Mouse (Mus musculus): ENCODE results near the gene Med25. TPM values are rescaled to one million over a fixed set of nuclear protein-coding genes. Genes with fewer than 3 reads are reported as not detected.
A peak's percentile ranks its signal among the peaks of the same experiment; 100 is the strongest.

The Med25 gene
- polyA plus RNA-seq, 1 experiment from 2014 or later: 164 TPM

- Histone ChIP-seq H3K27ac (replicated peaks) (peak overlapping the region; percentile 45), H3K36me3 (peaks cover 44% of the 10 kb centered on the region), H3K9me3 (no peaks in the 10 kb centered on the region), H3K9ac (replicated peaks) (peak overlapping the region; percentile 14; the same call in 1 of the 2 replicates), H3K4me3 (no peak overlapping the region), H3K4me1 (peaks cover 50% of the 10 kb centered on the region), H3K4me2 (replicated peaks) (0 out of 2 replicates have a peak overlapping the region, but pooled peaks have one; percentile 7), H3K27me3 (no peaks in the 10 kb centered on the region)
- 0 out of 2 replicates have a peak, but pooled peaks have one; percentile 5 for ATAC-seq (replicated peaks)
- 46% methylated on average over 22 of the region's 22 CpGs for WGBS
Measured at GRCm38 (mm10) chr7:44860576-44861428, 31.7 kb downstream of the Med25 start.

DNA sequence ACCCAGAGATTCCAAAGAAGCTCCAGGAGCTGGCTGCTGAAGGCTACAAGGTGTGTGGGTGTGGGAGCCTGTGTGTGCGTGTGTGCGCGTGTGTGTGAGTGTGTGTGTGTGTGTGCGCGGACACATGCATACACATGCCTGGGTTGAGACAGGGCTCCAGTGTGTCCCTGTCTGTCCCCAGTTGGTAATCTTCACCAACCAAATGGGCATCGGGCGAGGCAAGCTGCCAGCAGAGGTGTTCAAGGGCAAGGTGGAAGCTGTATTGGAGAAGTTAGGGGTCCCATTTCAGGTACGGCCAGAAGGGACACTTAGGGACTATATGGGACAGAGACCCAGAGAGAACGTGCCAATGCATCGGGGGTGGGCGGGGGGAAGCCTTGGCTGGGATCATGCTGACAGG lies 32.6 kb downstream of the Med25 start:
- Histone ChIP-seq H3K4me3 (no peak overlapping the region), H3K9ac (replicated peaks) (no peak overlapping the region), H3K27ac (replicated peaks) (no peak overlapping the region), H3K4me1 (peaks cover 48% of the 10 kb centered on the region), H3K9me3 (no peaks in the 10 kb centered on the region), H3K36me3 (peaks cover 36% of the 10 kb centered on the region), H3K4me2 (replicated peaks) (no peak overlapping the region), H3K27me3 (no peaks in the 10 kb centered on the region)
- WGBS: 95% methylated on average over 11 of the region's 11 CpGs
- ATAC-seq (replicated peaks): no peak

GRCm38 (mm10) chr7:44857905-44858304 lies 34.6 kb downstream of the Med25 start:
- WGBS: 31% methylated on average over 8 of the region's 8 CpGs
- Histone ChIP-seq H3K4me3 (peak overlapping the region; percentile 76), H3K9me3 (no peaks in the 10 kb centered on the region), H3K4me1 (peaks cover 63% of the 10 kb centered on the region), H3K27ac (replicated peaks) (peak overlapping the region; percentile 93), H3K4me2 (replicated peaks) (peak overlapping the region; percentile 94), H3K9ac (replicated peaks) (peak overlapping the region; percentile 91; the same call in 1 of the 2 replicates), H3K27me3 (no peaks in the 10 kb centered on the region), H3K36me3 (peaks cover 16% of the 10 kb centered on the region)
- ATAC-seq (replicated peaks): no peak

GRCm38 (mm10) chr7:44857042-44857552 lies 35.4 kb downstream of the Med25 start, which contains the start of gene Pnkp:
Gene Pnkp, plus strand, starts transcription at chr7:44857139.
- peak within 1 kb of the TSS; percentile 93 for H3K27ac ChIP-seq (replicated peaks)
- WGBS: under 1% methylated on average over 32 of the region's 32 CpGs
- peaks cover 63% of the 10 kb centered on the region for H3K4me1 ChIP-seq
- no peaks in the 10 kb centered on the region for H3K9me3 ChIP-seq
- H3K4me2 ChIP-seq (replicated peaks): peak within 1 kb of the TSS; percentile 94
- no peaks in the 10 kb centered on the region for H3K27me3 ChIP-seq
- ATAC-seq (replicated peaks): peak; percentile 56
- peak within 1 kb of the TSS; percentile 76 for H3K4me3 ChIP-seq
- peak within 1 kb of the TSS; percentile 91 for H3K9ac ChIP-seq (replicated peaks)
- peaks cover 8% of the 10 kb centered on the region for H3K36me3 ChIP-seq

- H3K9me3 ChIP-seq: no peaks in the 10 kb centered on the region
- H3K27ac ChIP-seq (replicated peaks): peak overlapping the region; percentile 93
- 69% methylated on average over 9 of the region's 9 CpGs for WGBS
- H3K36me3 ChIP-seq: peaks cover under 1% of the 10 kb centered on the region; the same call in 1 of the 2 replicates
- peak overlapping the region; percentile 94 for H3K4me2 ChIP-seq (replicated peaks)
- 0 out of 2 replicates have a peak, but pooled peaks have one; percentile 0 for ATAC-seq (replicated peaks)
- peak overlapping the region; percentile 76 for H3K4me3 ChIP-seq
- peak overlapping the region; percentile 91; the same call in 1 of the 2 replicates for H3K9ac ChIP-seq (replicated peaks)
- H3K27me3 ChIP-seq: no peaks in the 10 kb centered on the region
- peaks cover 62% of the 10 kb centered on the region for H3K4me1 ChIP-seq
Measured at GRCm38 (mm10) chr7:44856265-44856916, 36.1 kb downstream of the Med25 start.

DNA sequence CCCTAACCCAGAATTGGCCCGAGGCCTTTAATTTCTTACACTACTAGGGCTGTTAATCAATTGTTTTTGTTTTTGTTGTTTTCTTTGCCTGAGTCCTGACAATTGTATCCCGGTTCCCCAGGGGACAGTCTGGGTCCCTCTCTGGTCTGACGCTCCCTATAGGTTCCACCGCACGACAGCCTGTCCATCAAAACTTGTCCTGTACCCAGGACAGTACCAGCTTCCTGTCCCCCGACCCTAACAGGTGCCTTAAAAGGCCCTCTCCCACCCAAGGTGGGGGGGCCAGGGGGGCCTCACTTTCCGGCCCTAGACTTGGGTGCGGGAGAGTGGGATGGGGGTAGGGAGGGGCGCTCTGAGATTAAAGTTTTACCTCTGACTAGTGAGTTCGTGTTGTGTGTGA lies 37.5 kb downstream of the Med25 start:
- no peaks in the 10 kb centered on the region for H3K27me3 ChIP-seq
- peak overlapping the region; percentile 77 for H3K4me2 ChIP-seq (replicated peaks)
- peaks cover 63% of the 10 kb centered on the region for H3K4me1 ChIP-seq
- ATAC-seq (replicated peaks): no peak
- 24% methylated on average over 10 of the region's 10 CpGs for WGBS
- H3K4me3 ChIP-seq: peak overlapping the region; percentile 48
- H3K9ac ChIP-seq (replicated peaks): peak overlapping the region; percentile 60
- no peaks in the 10 kb centered on the region for H3K9me3 ChIP-seq
- no peaks in the 10 kb centered on the region; the same call in 1 of the 2 replicates for H3K36me3 ChIP-seq
- H3K27ac ChIP-seq (replicated peaks): peak overlapping the region; percentile 86

GRCm38 (mm10) chr7:44854356-44855031 lies 38.0 kb downstream of the Med25 start:
- Histone ChIP-seq H3K9me3 (no peaks in the 10 kb centered on the region), H3K4me1 (peaks cover 63% of the 10 kb centered on the region), H3K9ac (replicated peaks) (peak overlapping the region; percentile 60), H3K36me3 (no peaks in the 10 kb centered on the region; the same call in 1 of the 2 replicates), H3K4me2 (replicated peaks) (peak overlapping the region; percentile 77), H3K4me3 (peak overlapping the region; percentile 48), H3K27ac (replicated peaks) (peak overlapping the region; percentile 86), H3K27me3 (no peaks in the 10 kb centered on the region)
- no peak for ATAC-seq (replicated peaks)
- WGBS: 1% methylated on average over 45 of the region's 45 CpGs

DNA sequence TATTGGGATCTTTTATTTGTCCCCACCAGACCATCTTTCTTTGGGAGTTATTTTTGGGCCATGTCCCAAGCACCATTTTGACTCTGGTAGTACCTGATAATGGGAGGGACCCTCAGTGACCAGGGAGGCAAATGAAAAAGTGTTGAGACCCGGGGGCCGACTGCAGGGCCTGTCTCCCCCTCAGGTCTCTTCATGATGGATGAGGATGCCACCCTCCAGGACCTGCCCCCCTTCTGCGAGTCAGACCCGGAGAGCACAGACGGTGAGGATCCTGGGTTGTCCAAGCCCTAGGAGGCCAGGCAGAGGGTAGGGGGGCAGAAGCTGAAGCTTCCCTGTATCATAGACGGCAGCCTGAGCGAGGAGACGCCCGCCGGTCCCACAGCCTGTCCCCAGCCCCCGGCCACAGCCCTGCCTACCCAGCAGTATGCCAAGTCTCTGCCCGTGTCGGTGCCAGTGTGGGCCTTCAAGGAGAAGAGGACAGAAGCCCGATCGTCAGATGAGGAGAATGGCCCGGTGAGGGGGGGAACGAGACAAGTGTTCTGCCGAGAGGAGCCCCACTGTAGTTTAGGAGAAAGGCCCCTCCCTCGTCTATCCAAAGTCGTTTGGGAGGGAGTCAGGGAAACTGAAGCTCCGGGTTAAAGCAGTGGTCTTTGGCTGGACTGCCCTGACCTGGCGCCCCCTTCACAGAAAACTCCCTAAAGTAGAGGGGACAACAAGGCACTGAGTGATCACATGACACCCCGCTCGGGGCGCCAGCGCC lies 38.7 kb downstream of the Med25 start:
- Histone ChIP-seq H3K27ac (replicated peaks) (peak overlapping the region; percentile 86), H3K27me3 (no peaks in the 10 kb centered on the region), H3K36me3 (no peaks in the 10 kb centered on the region; the same call in 1 of the 2 replicates), H3K4me1 (peaks cover 63% of the 10 kb centered on the region), H3K4me3 (peak overlapping the region; percentile 48), H3K9me3 (no peaks in the 10 kb centered on the region), H3K4me2 (replicated peaks) (peak overlapping the region; percentile 77), H3K9ac (replicated peaks) (peak overlapping the region; percentile 60)
- ATAC-seq (replicated peaks): no peak
- WGBS: 25% methylated on average over 26 of the region's 26 CpGs

- Histone ChIP-seq H3K9ac (replicated peaks) (no peak overlapping the region), H3K27ac (replicated peaks) (no peak overlapping the region), H3K4me2 (replicated peaks) (no peak overlapping the region), H3K4me3 (no peak overlapping the region), H3K9me3 (no peaks in the 10 kb centered on the region), H3K27me3 (no peaks in the 10 kb centered on the region), H3K36me3 (no peaks in the 10 kb centered on the region; the same call in 1 of the 2 replicates), H3K4me1 (peaks cover 57% of the 10 kb centered on the region)
- WGBS: 95% methylated on average over 2 of the region's 2 CpGs
- ATAC-seq (replicated peaks): no peak
Measured at GRCm38 (mm10) chr7:44853065-44853464, 39.4 kb downstream of the Med25 start.

- H3K4me1 ChIP-seq: peaks cover 57% of the 10 kb centered on the region
- H3K4me2 ChIP-seq (replicated peaks): no peak overlapping the region
- H3K27me3 ChIP-seq: no peaks in the 10 kb centered on the region
- no peak overlapping the region for H3K9ac ChIP-seq (replicated peaks)
- H3K4me3 ChIP-seq: no peak overlapping the region
- 93% methylated on average over 36 of the region's 36 CpGs for WGBS
- no peaks in the 10 kb centered on the region; the same call in 1 of the 2 replicates for H3K36me3 ChIP-seq
- ATAC-seq (replicated peaks): no peak
- no peak overlapping the region for H3K27ac ChIP-seq (replicated peaks)
- H3K9me3 ChIP-seq: no peaks in the 10 kb centered on the region
Measured at GRCm38 (mm10) chr7:44852259-44853027, 40.1 kb downstream of the Med25 start.

All from forebrain, embryonic 15.5 days (tissue).